Mouse (Mus musculus) midbrain, embryonic 11.5 days (tissue): ENCODE measurements around the gene Scimp. TPM values are rescaled to one million over a fixed set of nuclear protein-coding genes. Genes with fewer than 3 reads are reported as not detected.

ENCODE experiments used
- ATAC-seq: fragments of 200-750 bp; cut with Nextera tagmentation; 2 replicates; pipeline ENCODE4 v1.8.0; 2017; ENCODE audit warnings: moderate TSS enrichment, moderate library complexity; ENCODE audit not compliant: low FRiP score
- DNase-seq: peaks from one replicate; pipeline ENCODE4 v3.0.0; 2015; ENCODE audit warnings: low spot score; ENCODE audit errors: missing footprints
- H3K27ac ChIP-seq: fragments of 300-500 bp; sonication (generic); 2 replicates; pipeline ENCODE4 v1.5.1; 2014; ENCODE audit warnings: low read depth, low read length
- H3K27me3 ChIP-seq: fragments of 300-500 bp; sonication (generic); 2 replicates; pipeline ENCODE4 v1.6.1; 2014; ENCODE audit warnings: mild to moderate bottlenecking, low read length, moderate library complexity, mixed read lengths; ENCODE audit not compliant: control insufficient read depth, insufficient read depth
- H3K36me3 ChIP-seq: fragments of 300-500 bp; sonication (generic); 2 replicates; pipeline ENCODE4 v1.6.1; 2014; ENCODE audit warnings: mild to moderate bottlenecking, low read length, moderate library complexity, mixed read lengths; ENCODE audit not compliant: control insufficient read depth, insufficient read depth
- H3K4me1 ChIP-seq: fragments of 300-500 bp; sonication (generic); 2 replicates; pipeline ENCODE4 v1.6.1; 2014; ENCODE audit warnings: low read length; ENCODE audit not compliant: control insufficient read depth, insufficient read depth
- H3K4me2 ChIP-seq: fragments of 300-500 bp; sonication (generic); 2 replicates; pipeline ENCODE4 v1.6.1; 2014; ENCODE audit warnings: mild to moderate bottlenecking, moderate library complexity
- H3K4me3 ChIP-seq: fragments of 300-500 bp; sonication (generic); 2 replicates; pipeline ENCODE4 v1.5.1; 2014; ENCODE audit warnings: low read depth, low read length
- H3K9ac ChIP-seq: fragments of 300-500 bp; sonication (generic); 2 replicates; pipeline ENCODE4 v1.6.1; 2014; ENCODE audit warnings: low read length
- H3K9me3 ChIP-seq: fragments of 300-500 bp; sonication (generic); 2 replicates; pipeline ENCODE4 v1.6.1; 2016; ENCODE audit warnings: low read length; ENCODE audit not compliant: control insufficient read depth
- WGBS: fragments of 180-500 bp; shearing (Covaris S2); extraction: QIAGEN DNeasy Blood & Tissue Kit; methylation state at CpG from one replicate; pipeline ENCODE4 v1.1.7; 2014; 5-methylcytosine and 5-hydroxymethylcytosine counted together
- polyA plus RNA-seq: library from polyadenylated mRNA; unstranded; fragments of >200 nt; fragmentation: Nextera tagmentation; extraction: Ambion mirVana; gene quantifications from 2 replicates; pipeline ENCODE4 v1.2.1, GENCODE M21; 2014

Scimp gene
- polyA plus RNA-seq: not detected in 2 replicates

DNA sequence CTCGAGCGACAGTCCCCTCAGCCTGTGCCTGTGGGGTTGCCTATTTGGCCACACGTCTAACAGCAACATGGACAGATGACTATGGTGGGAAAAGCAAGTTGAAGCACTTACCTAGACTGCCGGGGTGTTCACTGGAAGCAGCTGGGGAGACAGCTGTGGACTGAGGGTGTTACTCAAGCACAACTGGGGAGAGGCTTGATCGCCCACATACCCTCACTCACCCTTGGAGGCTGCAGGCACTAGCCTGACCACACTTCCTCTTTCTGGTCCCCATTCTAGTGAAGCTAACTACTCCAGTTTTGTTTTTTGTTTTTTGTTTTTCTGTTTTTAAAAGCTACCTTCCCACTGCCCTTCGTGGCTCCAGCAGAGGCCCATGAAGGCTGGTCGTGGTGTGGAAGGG lies at the start of gene Scimp:
TSS of gene Scimp (minus strand) at position 222 of the 400 bp plus-strand sequence.
- no peak within 1 kb of the TSS for H3K4me2 ChIP-seq
- H3K9me3 ChIP-seq: no peaks in the 10 kb centered on the region
- 84% methylated on average over 7 of the region's 7 CpGs for WGBS
- H3K27ac ChIP-seq: no peak within 1 kb of the TSS
- no peaks in the 10 kb centered on the region for H3K4me1 ChIP-seq
- no peak within 1 kb of the TSS for H3K9ac ChIP-seq
- no peak for DNase-seq
- no peaks in the 10 kb centered on the region for H3K36me3 ChIP-seq
- no peak for ATAC-seq
- no peaks in the 10 kb centered on the region for H3K27me3 ChIP-seq
- no peak within 1 kb of the TSS for H3K4me3 ChIP-seq

DNA sequence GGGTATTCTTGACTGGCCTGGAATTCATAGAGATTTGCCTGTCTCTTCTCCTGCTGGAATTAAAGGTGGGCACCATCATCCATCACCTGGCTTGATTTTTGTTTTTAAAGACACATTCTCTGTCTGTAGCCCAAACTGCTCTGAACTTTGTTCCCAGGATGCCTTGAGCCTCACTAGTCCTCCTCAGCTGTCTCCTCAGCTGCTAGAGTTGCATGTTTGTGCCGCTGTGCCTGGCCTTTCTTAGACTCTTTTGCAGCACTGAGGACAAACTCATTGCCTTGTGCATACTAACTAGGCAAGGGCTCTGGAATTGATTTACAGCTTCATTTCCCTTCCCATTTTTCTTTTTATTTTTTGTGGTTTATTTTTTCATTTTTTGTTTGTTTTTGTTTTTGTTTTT lies 48.0 kb upstream of the Scimp start:
- H3K4me2 ChIP-seq: no peak overlapping the region
- no peaks in the 10 kb centered on the region for H3K27me3 ChIP-seq
- H3K27ac ChIP-seq: no peak overlapping the region
- no peaks in the 10 kb centered on the region for H3K4me1 ChIP-seq
- ATAC-seq (no peak), DNase-seq (no peak)
- H3K4me3 ChIP-seq: no peak overlapping the region
- no peaks in the 10 kb centered on the region for H3K36me3 ChIP-seq
- 97% methylated on average over 1 of the region's 1 CpGs for WGBS
- no peaks in the 10 kb centered on the region for H3K9me3 ChIP-seq
- no peak overlapping the region for H3K9ac ChIP-seq

- H3K9ac ChIP-seq: no peak overlapping the region; the same call in 1 of the 2 replicates
- H3K27ac ChIP-seq: no peak overlapping the region
- DNase-seq (no peak), ATAC-seq (no peak)
- H3K4me3 ChIP-seq: peak overlapping the region; percentile 86
- WGBS: 66% methylated on average over 2 of the region's 2 CpGs
- H3K36me3 ChIP-seq: no peaks in the 10 kb centered on the region
- no peaks in the 10 kb centered on the region for H3K27me3 ChIP-seq
- no peaks in the 10 kb centered on the region for H3K9me3 ChIP-seq
- peaks cover 17% of the 10 kb centered on the region for H3K4me1 ChIP-seq
- peak overlapping the region; percentile 83 for H3K4me2 ChIP-seq
Measured at GRCm38 (mm10) chr11:70846029-70846428, 33.6 kb upstream of the Scimp start.

GRCm38 (mm10) chr11:70845457-70845978 lies 33.1 kb upstream of the Scimp start:
- Histone ChIP-seq H3K9me3 (no peaks in the 10 kb centered on the region), H3K27me3 (no peaks in the 10 kb centered on the region), H3K36me3 (no peaks in the 10 kb centered on the region), H3K27ac (no peak overlapping the region), H3K4me3 (peak overlapping the region; percentile 86), H3K9ac (peak overlapping the region; percentile 92), H3K4me2 (peak overlapping the region; percentile 83), H3K4me1 (peaks cover 17% of the 10 kb centered on the region)
- ATAC-seq (no peak), DNase-seq (no peak)
- WGBS: 9% methylated on average over 19 of the region's 19 CpGs

GRCm38 (mm10) chr11:70844559-70845456 lies 32.4 kb upstream of the Scimp start, which contains the start of gene Rabep1:
Gene Rabep1, plus strand, starts transcription at chr11:70844778.
- ATAC-seq: peak; percentile 96
- peak; percentile 99 for DNase-seq

DNA sequence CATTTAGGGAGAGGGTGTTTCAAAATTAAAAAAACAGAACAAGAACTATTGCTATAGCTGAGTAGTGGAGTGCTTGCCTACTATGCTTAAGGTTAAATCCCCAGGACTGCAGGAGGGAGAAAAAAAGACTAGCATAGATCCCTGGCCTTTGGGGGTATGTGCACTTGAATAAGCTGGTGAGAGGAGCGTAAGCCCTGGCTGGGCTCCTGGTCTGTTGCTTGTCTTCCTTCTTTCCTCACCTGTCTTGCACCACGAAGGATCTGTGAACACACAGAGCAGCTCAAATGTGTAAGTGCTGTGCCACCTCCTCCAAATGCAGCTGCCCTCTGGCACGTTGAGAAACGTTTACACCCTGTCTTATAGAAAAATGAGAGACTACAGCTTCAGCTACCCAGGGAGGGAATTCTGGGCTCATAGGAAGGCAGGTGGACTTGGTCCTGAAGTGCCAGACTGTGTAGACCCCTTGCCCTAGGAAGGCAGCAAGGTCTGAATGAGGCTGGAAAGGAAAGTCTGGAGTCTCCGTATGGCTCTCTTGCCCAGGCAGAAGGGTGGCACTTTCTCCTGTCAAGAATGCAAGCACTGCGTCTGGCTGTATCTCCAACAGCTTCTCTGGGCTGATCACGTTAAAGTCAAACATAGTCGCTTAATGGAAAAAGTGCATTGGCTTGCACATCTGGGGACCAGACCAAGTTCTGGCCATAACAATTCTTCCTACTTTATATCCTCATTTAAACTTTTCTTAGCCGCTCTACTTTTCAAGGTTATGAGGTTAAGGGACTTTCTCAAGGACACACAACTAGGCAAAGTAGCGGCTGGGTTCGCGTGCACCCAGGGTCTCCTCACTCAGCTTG lies 31.5 kb upstream of the Scimp start:
- peak overlapping the region; percentile 83 for H3K4me2 ChIP-seq
- H3K4me1 ChIP-seq: peaks cover 17% of the 10 kb centered on the region
- ATAC-seq (peak; percentile 13; the same call in 1 of the 2 replicates), DNase-seq (no peak)
- no peaks in the 10 kb centered on the region for H3K36me3 ChIP-seq
- H3K27ac ChIP-seq: no peak overlapping the region
- no peaks in the 10 kb centered on the region for H3K27me3 ChIP-seq
- peak overlapping the region; percentile 86 for H3K4me3 ChIP-seq
- H3K9me3 ChIP-seq: no peaks in the 10 kb centered on the region
- 17% methylated on average over 12 of the region's 12 CpGs for WGBS
- peak overlapping the region; percentile 92 for H3K9ac ChIP-seq

More at GRCm38 (mm10) chr11:70844559-70845456, 32.4 kb upstream of the Scimp start, which contains the start of gene Rabep1:
- 1% methylated on average over 77 of the region's 88 CpGs for WGBS
- Histone ChIP-seq H3K9ac (peak within 1 kb of the TSS; percentile 92), H3K4me2 (peak within 1 kb of the TSS; percentile 83), H3K4me1 (peaks cover 17% of the 10 kb centered on the region), H3K27me3 (no peaks in the 10 kb centered on the region), H3K9me3 (no peaks in the 10 kb centered on the region), H3K4me3 (peak within 1 kb of the TSS; percentile 86), H3K27ac (peak within 1 kb of the TSS; percentile 26; the same call in 1 of the 2 replicates), H3K36me3 (no peaks in the 10 kb centered on the region)

DNA sequence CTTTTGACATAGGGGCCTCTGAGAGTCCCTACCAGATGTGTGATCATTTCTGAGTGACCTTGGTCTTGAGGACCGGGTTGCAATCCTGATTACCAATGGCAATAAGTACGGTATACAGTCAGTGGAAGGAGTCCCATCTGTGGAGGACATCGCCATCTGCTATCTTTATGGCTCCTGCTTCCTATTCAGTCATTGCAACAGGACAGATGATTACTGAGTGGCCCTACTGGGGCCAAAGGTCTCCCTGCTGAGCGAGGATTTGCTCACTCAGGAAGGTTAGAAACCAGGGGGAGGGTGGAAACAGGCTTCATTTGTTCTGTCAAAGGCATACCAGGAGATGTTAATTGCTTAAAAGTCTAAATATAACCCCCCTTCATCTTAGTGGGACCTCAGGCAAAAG lies 30.6 kb upstream of the Scimp start:
- no peak overlapping the region for H3K27ac ChIP-seq
- H3K9ac ChIP-seq: no peak overlapping the region
- H3K27me3 ChIP-seq: no peaks in the 10 kb centered on the region
- peak; percentile 65 for DNase-seq
- H3K4me3 ChIP-seq: no peak overlapping the region
- 62% methylated on average over 4 of the region's 4 CpGs for WGBS
- H3K4me1 ChIP-seq: peaks cover 17% of the 10 kb centered on the region
- H3K36me3 ChIP-seq: no peaks in the 10 kb centered on the region
- H3K9me3 ChIP-seq: no peaks in the 10 kb centered on the region
- H3K4me2 ChIP-seq: no peak overlapping the region
- no peak for ATAC-seq

GRCm38 (mm10) chr11:70838610-70839009 lies 26.2 kb upstream of the Scimp start:
- peaks cover under 1% of the 10 kb centered on the region; the same call in 1 of the 2 replicates for H3K9me3 ChIP-seq
- no peak overlapping the region for H3K9ac ChIP-seq
- no peaks in the 10 kb centered on the region for H3K36me3 ChIP-seq
- no peaks in the 10 kb centered on the region for H3K4me1 ChIP-seq
- no peaks in the 10 kb centered on the region for H3K27me3 ChIP-seq
- H3K4me2 ChIP-seq: no peak overlapping the region
- 56% methylated on average over 2 of the region's 2 CpGs for WGBS
- DNase-seq (peak; percentile 33), ATAC-seq (no peak)
- H3K4me3 ChIP-seq: no peak overlapping the region
- no peak overlapping the region for H3K27ac ChIP-seq
